Comparison of ENCODE assay signal across 13 mouse cellular contexts in the genomic region with DNA sequence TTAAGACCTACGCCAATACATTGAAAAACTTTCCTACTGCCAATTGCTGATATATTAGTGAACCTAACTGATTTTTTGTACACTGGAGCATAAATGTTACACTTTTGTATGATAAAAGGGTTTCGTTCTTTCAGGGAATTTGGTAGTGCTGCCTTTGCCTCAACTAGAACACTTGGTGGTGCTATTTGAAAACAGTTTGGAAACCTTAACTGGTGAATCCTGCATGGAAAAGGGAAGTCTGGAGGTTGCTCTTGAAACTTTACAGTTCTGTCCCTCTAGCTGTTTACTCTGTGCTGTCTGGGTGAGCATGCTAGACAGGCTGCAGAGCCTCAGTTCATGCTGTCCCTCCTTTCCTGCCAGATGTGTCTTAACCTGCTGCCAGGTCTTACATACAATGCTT. TPM values are rescaled to one million over a fixed set of nuclear protein-coding genes. Genes with fewer than 3 reads are reported as not detected.
DNase-seq lines count a peak whose midpoint lies in the region; ATAC-seq and TF ChIP-seq lines count a peak whose summit lies in the region.
"Had no signal": no experiment of that assay in that cellular context is flagged by ENCODE, and none has a peak within 500 bp of the region (broad histone marks: within the 10 kb centered on the region; RNA-seq: fewer than 3 reads in every experiment).

No protein-coding gene starts in this region.

- H3K9me3 ChIP-seq in forebrain, embryonic 14.5 days (replicated peaks; ENCODE audit: control insufficient read depth, low read length): no peaks in the 10 kb centered on the region
- no peaks in the 10 kb centered on the region for H3K9me3 ChIP-seq in forebrain, embryonic 15.5 days
- H3K9me3 ChIP-seq: forebrain, embryonic 12.5 days; limb, embryonic 12.5 days had no signal

- H3K27ac ChIP-seq in forebrain, embryonic 14.5 days (ENCODE audit: low read depth, low read length): no peak overlapping the region
- no peak overlapping the region for H3K27ac ChIP-seq in forebrain, embryonic 15.5 days (replicated peaks)
- no peak overlapping the region for H3K27ac ChIP-seq in thymus, adult 2 months (ENCODE audit: control insufficient read depth, insufficient read depth, low read length)
- H3K27ac ChIP-seq: forebrain, embryonic 12.5 days; limb, embryonic 12.5 days had no signal

- H3K4me2 ChIP-seq in forebrain, embryonic 14.5 days (ENCODE audit: low read length): no peak overlapping the region
- H3K4me2 ChIP-seq in forebrain, embryonic 15.5 days (replicated peaks): no peak overlapping the region
- H3K4me2 ChIP-seq: forebrain, embryonic 12.5 days; heart, embryonic 11.5 days; limb, embryonic 12.5 days had no signal

- no peaks in the 10 kb centered on the region for H3K36me3 ChIP-seq in forebrain, embryonic 14.5 days (ENCODE audit: control insufficient read depth, insufficient read depth, low read length)
- H3K36me3 ChIP-seq in forebrain, embryonic 15.5 days: no peaks in the 10 kb centered on the region
- no peaks in the 10 kb centered on the region for H3K36me3 ChIP-seq in thymus, adult 2 months (ENCODE audit: control insufficient read depth, insufficient read depth, low read length)
- H3K36me3 ChIP-seq: forebrain, embryonic 12.5 days; limb, embryonic 12.5 days had no signal

- no peak for TF ChIP-seq CTCF in thymus, adult 2 months (IDR thresholded peaks at IDR 0.05; ENCODE audit: borderline replicate concordance, control insufficient read depth, extremely low read depth, insufficient read depth, low read length, poor library complexity)

- no peak for TF ChIP-seq POLR2A in thymus, adult 2 months (IDR thresholded peaks at IDR 0.05; ENCODE audit: control insufficient read depth, extremely low read depth, insufficient read depth, low read length, poor library complexity)

- no peak overlapping the region for H3K4me3 ChIP-seq in forebrain, embryonic 14.5 days (ENCODE audit: low read depth, low read length)
- no peak overlapping the region for H3K4me3 ChIP-seq in forebrain, embryonic 15.5 days
- no peak overlapping the region for H3K4me3 ChIP-seq in thymus, adult 2 months (ENCODE audit: control insufficient read depth, insufficient read depth, low read length)
- H3K4me3 ChIP-seq: forebrain, embryonic 12.5 days; limb, embryonic 12.5 days had no signal

- DNase-seq in forebrain, embryonic 14.5 days (ENCODE audit: low spot score): peak; percentile 45
- peak; percentile 6 for DNase-seq in layer of hippocampus, adult 9-10 months (ENCODE audit: low spot score)
- DNase-seq in layer of hippocampus, postnatal 36 days: no peak
- DNase-seq in right cerebral cortex, adult 2 months (ENCODE audit: low spot score in 2 of 2): peak; percentile 1 to 5
- DNase-seq in right cerebral cortex, postnatal 14 days: no peak
- no peak for DNase-seq in thymus, adult 2 months
- DNase-seq in spleen, postnatal 14 days (ENCODE audit: low spot score in 2 of 2): no peak
- DNase-seq: adrenal gland, adult 8-10 months; thymus, postnatal 14 days had no signal

- no peaks in the 10 kb centered on the region for H3K4me1 ChIP-seq in forebrain, embryonic 14.5 days (ENCODE audit: control insufficient read depth, insufficient read depth, low read length)
- no peaks in the 10 kb centered on the region for H3K4me1 ChIP-seq in forebrain, embryonic 15.5 days
- no peaks in the 10 kb centered on the region for H3K4me1 ChIP-seq in thymus, adult 2 months (replicated peaks; ENCODE audit: control insufficient read depth, insufficient read depth, low read length)
- H3K4me1 ChIP-seq: forebrain, embryonic 12.5 days; limb, embryonic 12.5 days had no signal

- H3K9ac ChIP-seq in forebrain, embryonic 14.5 days (ENCODE audit: low read length): no peak overlapping the region
- no peak overlapping the region for H3K9ac ChIP-seq in forebrain, embryonic 15.5 days (replicated peaks)
- H3K9ac ChIP-seq: forebrain, embryonic 12.5 days; limb, embryonic 12.5 days had no signal

- H3K27me3 ChIP-seq in forebrain, embryonic 14.5 days (replicated peaks; ENCODE audit: control insufficient read depth, insufficient read depth, low read length): no peaks in the 10 kb centered on the region
- H3K27me3 ChIP-seq in forebrain, embryonic 15.5 days: no peaks in the 10 kb centered on the region
- no peaks in the 10 kb centered on the region for H3K27me3 ChIP-seq in thymus, adult 2 months (ENCODE audit: control insufficient read depth, insufficient read depth, low read length)
- H3K27me3 ChIP-seq: forebrain, embryonic 12.5 days; limb, embryonic 12.5 days had no signal

- 88% methylated on average over 2 of the region's 2 CpGs for WGBS in forebrain, embryonic 14.5 days
- 76% methylated on average over 2 of the region's 2 CpGs for WGBS in forebrain, embryonic 15.5 days
- WGBS in thymus, adult 2 months: 80% methylated on average over 2 of the region's 2 CpGs

- ATAC-seq in forebrain, embryonic 14.5 days: no peak
- ATAC-seq in forebrain, embryonic 15.5 days (replicated peaks): no peak

RNA-seq across cellular contexts. Expression of a gene that starts 12.9 kb away (rescaled TPM):
- polyA plus RNA-seq in forebrain, embryonic 14.5 days (2014; fragmentation: Nextera tagmentation; extraction: Ambion mirVana): not detected in 2 replicates
- polyA plus RNA-seq in forebrain, embryonic 15.5 days (2015; fragmentation: Nextera tagmentation; extraction: Ambion mirVana): not detected in 2 replicates
- not detected for total RNA-seq in layer of hippocampus, postnatal 36 days (2021)
- not detected in 2 replicates for polyA plus RNA-seq in thymus, adult 2 months (2012; rRNA removed)
- total RNA-seq: adrenal gland, adult 8-10 months had no signal
- polyA plus RNA-seq: forebrain, embryonic 12.5 days; heart, embryonic 11.5 days; limb, embryonic 12.5 days had no signal

RNA-seq across cellular contexts. Expression of a gene that starts 23.0 kb away (rescaled TPM):
- not detected in 2 replicates for polyA plus RNA-seq in forebrain, embryonic 14.5 days (2014; fragmentation: Nextera tagmentation; extraction: Ambion mirVana)
- polyA plus RNA-seq in forebrain, embryonic 15.5 days (2015; fragmentation: Nextera tagmentation; extraction: Ambion mirVana): not detected in 2 replicates
- not detected for total RNA-seq in layer of hippocampus, postnatal 36 days (2021)
- polyA plus RNA-seq in thymus, adult 2 months (2012; rRNA removed): not detected in 2 replicates
- total RNA-seq: adrenal gland, adult 8-10 months had no signal
- polyA plus RNA-seq: forebrain, embryonic 12.5 days; heart, embryonic 11.5 days; limb, embryonic 12.5 days had no signal

RNA-seq across cellular contexts. Expression of a gene that starts 45.4 kb away (rescaled TPM):
- 43.0 and 56.0 TPM in 2 replicates for polyA plus RNA-seq in forebrain, embryonic 14.5 days (2014; fragmentation: Nextera tagmentation; extraction: Ambion mirVana)
- 83.5 and 85.4 TPM in 2 replicates for polyA plus RNA-seq in forebrain, embryonic 15.5 days (2015; fragmentation: Nextera tagmentation; extraction: Ambion mirVana)
- 10 to 100 TPM; 34.5 to 35.1 TPM for total RNA-seq in layer of hippocampus, postnatal 36 days (2021)
- 16.9 and 17.8 TPM in 2 replicates for polyA plus RNA-seq in thymus, adult 2 months (2012; rRNA removed)

Comparison
In these comparisons a context has a peak if more than half of its experiments do, and no peak if none do; other contexts are left out.
1. DNase-seq: peak in forebrain, embryonic 14.5 days (single experiment), layer of hippocampus, adult 9-10 months (single experiment) and right cerebral cortex, adult 2 months (2 of 2); none in layer of hippocampus, postnatal 36 days (0 of 2), right cerebral cortex, postnatal 14 days (single experiment), thymus, adult 2 months (single experiment) and spleen, postnatal 14 days (0 of 2).